Mouse (Mus musculus) hindbrain, embryonic 13.5 days (tissue): ENCODE measurements around the gene Galr3. TPM values are rescaled to one million over a fixed set of nuclear protein-coding genes. Genes with fewer than 3 reads are reported as not detected.

Experiments
- ATAC-seq: fragments of 200-750 bp; cut with Nextera tagmentation; 2 replicates; pipeline ENCODE4 v1.8.0; 2017; ENCODE audit warnings: moderate TSS enrichment; ENCODE audit not compliant: low FRiP score
- H3K27ac ChIP-seq: fragments of 300-500 bp; sonication (generic); 2 replicates; pipeline ENCODE4 v1.5.1; 2015; ENCODE audit warnings: inconsistent platforms, mild to moderate bottlenecking, moderate library complexity
- H3K27me3 ChIP-seq: fragments of 300-500 bp; sonication (generic); 2 replicates; pipeline ENCODE4 v1.6.1; 2015; ENCODE audit warnings: mild to moderate bottlenecking, inconsistent platforms
- H3K36me3 ChIP-seq: fragments of 300-500 bp; sonication (generic); 2 replicates; pipeline ENCODE4 v1.6.1; 2015; ENCODE audit warnings: mild to moderate bottlenecking, inconsistent platforms
- H3K4me1 ChIP-seq: fragments of 300-500 bp; sonication (generic); replicated peaks from 2 replicates; pipeline ENCODE4 v1.6.1; 2015; ENCODE audit warnings: inconsistent platforms
- H3K4me2 ChIP-seq: fragments of 300-500 bp; sonication (generic); 2 replicates; pipeline ENCODE4 v1.6.1; 2015; ENCODE audit warnings: inconsistent platforms, mild to moderate bottlenecking, moderate library complexity
- H3K4me3 ChIP-seq: fragments of 300-500 bp; sonication (generic); 2 replicates; pipeline ENCODE4 v1.5.1; 2015; ENCODE audit warnings: mild to moderate bottlenecking, inconsistent platforms
- H3K9ac ChIP-seq: fragments of 300-500 bp; sonication (generic); 2 replicates; pipeline ENCODE4 v1.6.1; 2015; ENCODE audit warnings: mild to moderate bottlenecking, inconsistent platforms
- H3K9me3 ChIP-seq: fragments of 300-500 bp; sonication (generic); 2 replicates; pipeline ENCODE4 v1.6.1; 2016; ENCODE audit warnings: inconsistent platforms
- WGBS: fragments of 180-500 bp; shearing (Covaris S2); methylation state at CpG from one replicate; pipeline ENCODE4 v1.1.7; 2015; 5-methylcytosine and 5-hydroxymethylcytosine counted together
- polyA plus RNA-seq: library from polyadenylated mRNA; unstranded; fragments of >200 nt; fragmentation: Nextera tagmentation; extraction: Ambion mirVana; gene quantifications from 2 replicates; pipeline ENCODE4 v1.2.1, GENCODE M21; 2015

Gene Galr3
- polyA plus RNA-seq, 1 experiment from 2014 or later: not detected

DNA sequence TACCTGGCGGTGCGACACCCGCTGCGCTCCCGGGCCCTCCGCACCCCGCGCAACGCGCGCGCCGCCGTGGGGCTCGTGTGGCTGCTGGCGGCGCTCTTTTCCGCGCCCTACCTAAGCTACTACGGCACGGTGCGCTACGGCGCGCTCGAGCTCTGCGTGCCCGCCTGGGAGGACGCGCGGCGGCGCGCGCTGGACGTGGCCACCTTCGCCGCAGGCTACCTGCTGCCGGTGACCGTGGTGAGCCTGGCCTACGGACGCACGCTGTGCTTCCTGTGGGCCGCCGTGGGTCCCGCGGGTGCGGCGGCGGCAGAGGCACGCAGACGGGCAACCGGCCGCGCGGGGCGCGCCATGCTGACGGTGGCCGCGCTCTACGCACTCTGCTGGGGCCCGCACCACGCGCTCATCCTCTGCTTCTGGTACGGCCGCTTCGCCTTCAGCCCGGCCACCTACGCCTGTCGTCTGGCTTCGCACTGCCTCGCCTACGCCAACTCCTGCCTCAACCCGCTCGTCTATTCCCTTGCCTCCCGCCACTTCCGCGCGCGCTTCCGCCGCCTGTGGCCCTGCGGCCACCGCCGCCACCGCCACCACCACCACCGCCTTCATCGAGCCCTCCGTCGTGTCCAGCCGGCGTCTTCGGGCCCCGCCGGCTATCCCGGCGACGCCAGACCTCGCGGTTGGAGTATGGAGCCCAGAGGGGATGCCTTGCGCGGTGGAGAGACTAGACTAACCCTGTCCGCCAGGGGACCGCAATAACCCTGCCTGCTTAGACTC lies 1.2 kb downstream of the Galr3 start:
- WGBS: under 1% methylated on average over 89 of the region's 105 CpGs
- ATAC-seq: peak; percentile 44
- Histone ChIP-seq H3K36me3 (no peaks in the 10 kb centered on the region), H3K27me3 (peaks cover 64% of the 10 kb centered on the region), H3K9ac (peak overlapping the region; percentile 75), H3K27ac (no peak overlapping the region; the same call in 1 of the 2 replicates), H3K4me1 (peaks cover 40% of the 10 kb centered on the region), H3K4me2 (peak overlapping the region; percentile 85), H3K4me3 (peak overlapping the region; percentile 58), H3K9me3 (no peaks in the 10 kb centered on the region)

DNA sequence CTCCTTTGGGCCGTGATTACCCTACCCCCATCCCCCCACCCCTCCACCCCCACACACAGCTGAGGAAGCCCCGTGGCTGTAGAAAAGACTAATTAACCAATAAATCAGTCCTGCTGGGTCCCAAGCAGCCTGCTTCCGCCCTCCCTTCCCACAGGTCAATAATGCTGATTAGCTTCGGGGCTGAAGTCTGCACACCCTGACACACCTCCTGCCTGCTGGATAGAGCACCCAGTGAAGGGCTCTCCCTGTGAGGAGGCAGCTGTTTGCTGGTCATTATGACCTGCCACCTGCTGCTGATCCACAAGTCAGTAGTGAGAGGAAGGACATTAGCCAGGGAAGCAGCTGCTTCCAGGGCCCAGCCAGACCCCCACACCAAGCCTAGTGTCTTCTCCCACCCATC lies 3.2 kb downstream of the Galr3 start:
- ATAC-seq: no peak
- H3K9ac ChIP-seq: no peak overlapping the region
- H3K27me3 ChIP-seq: peaks cover 59% of the 10 kb centered on the region
- H3K4me3 ChIP-seq: no peak overlapping the region
- no peaks in the 10 kb centered on the region for H3K9me3 ChIP-seq
- H3K4me1 ChIP-seq: peaks cover 34% of the 10 kb centered on the region
- 8% methylated on average over 4 of the region's 4 CpGs for WGBS
- no peaks in the 10 kb centered on the region for H3K36me3 ChIP-seq
- H3K4me2 ChIP-seq: no peak overlapping the region
- H3K27ac ChIP-seq: no peak overlapping the region

DNA sequence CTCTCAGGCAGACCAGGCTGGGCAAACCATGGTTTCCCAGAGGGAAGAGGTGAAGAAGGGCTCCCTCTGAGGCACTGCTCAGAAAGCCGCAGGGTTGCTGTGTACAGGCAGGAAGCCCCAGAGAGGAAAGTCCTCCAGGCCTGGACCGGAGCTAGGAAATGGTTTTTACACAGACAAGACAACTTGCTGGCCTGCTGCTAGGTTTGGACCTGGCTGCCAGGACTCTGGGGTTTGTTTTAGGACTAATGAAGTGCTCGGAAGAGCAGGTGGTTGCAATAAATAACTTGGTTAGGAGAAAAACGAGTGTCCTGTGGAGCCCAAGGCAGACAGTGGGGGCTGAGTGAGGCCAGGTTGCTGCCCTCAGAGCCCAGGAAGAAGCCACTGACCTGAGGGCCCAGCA lies 6.5 kb downstream of the Galr3 start:
- ATAC-seq: no peak
- peaks cover 21% of the 10 kb centered on the region for H3K4me1 ChIP-seq
- 76% methylated on average over 4 of the region's 4 CpGs for WGBS

DNA sequence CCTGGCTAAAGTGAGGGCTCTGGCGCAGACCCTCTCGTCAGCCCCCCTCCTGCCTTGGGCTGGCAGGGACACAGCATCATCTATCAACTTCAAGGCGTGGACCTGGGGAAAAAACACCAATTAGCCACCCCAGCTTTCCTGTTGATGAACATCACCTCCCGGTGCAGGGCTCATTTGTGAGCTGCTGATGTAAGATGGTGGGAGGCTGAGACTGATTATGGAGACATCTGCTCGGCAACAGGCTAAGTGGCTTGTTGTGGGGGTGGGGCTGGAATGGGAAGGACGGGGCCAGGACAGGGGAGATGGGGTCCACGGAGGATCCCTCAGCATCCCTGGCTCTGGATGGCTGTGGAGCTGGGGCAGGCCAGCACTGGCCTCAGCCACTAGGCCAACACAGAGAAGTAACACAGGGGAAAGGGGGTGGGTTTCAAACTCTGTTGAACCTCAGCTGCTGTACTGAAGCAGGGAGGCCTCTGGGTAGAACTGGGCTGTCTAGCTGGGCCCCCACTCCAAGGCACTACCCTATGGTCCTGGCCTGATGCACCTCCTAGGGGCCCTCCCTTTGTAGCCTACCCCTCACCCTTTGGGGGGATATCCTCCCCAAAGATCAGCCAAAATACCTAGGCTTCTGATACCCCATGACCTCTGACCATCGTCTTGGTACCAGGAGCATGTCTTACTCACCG lies 8.6 kb downstream of the Galr3 start:
- ATAC-seq: peak; percentile 43; the same call in 1 of the 2 replicates
- Histone ChIP-seq H3K36me3 (peaks cover 35% of the 10 kb centered on the region), H3K4me3 (no peak overlapping the region), H3K27me3 (0 out of 2 replicates have a peak, but pooled peaks cover 14% of the 10 kb centered on the region), H3K9ac (no peak overlapping the region), H3K27ac (0 out of 2 replicates have a peak overlapping the region, but pooled peaks have one; percentile 18), H3K4me2 (no peak overlapping the region), H3K4me1 (peaks cover 10% of the 10 kb centered on the region), H3K9me3 (no peaks in the 10 kb centered on the region)
- WGBS: 52% methylated on average over 9 of the region's 9 CpGs

More for the DNA sequence above, 6.5 kb downstream of the Galr3 start:
- H3K4me3 ChIP-seq: no peak overlapping the region
- no peak overlapping the region for H3K4me2 ChIP-seq
- H3K9me3 ChIP-seq: no peaks in the 10 kb centered on the region
- H3K27me3 ChIP-seq: peaks cover 26% of the 10 kb centered on the region
- no peak overlapping the region for H3K9ac ChIP-seq
- peaks cover 14% of the 10 kb centered on the region for H3K36me3 ChIP-seq
- no peak overlapping the region for H3K27ac ChIP-seq

DNA sequence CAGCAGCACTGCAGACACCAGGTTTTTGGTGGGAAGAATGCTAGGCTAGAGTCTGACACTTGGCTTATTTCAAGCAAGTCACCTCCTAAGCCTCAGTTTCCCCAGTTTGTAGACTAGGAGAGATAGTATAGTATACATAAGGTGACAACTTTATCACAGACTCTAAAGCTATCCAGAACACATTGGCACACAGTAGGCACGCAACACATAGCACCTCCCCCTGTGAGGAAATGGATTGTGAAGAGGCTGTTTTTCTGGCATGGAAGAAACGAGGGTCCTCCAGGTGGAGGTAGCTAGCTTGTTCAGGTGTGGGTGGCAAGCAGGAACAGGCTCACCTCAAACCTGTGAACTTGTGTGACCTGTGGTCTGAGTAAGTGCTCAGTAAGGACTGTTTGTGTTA lies 9.3 kb downstream of the Galr3 start:
- Histone ChIP-seq H3K27me3 (0 out of 2 replicates have a peak, but pooled peaks cover 8% of the 10 kb centered on the region), H3K9me3 (no peaks in the 10 kb centered on the region), H3K36me3 (peaks cover 41% of the 10 kb centered on the region), H3K4me3 (no peak overlapping the region), H3K4me1 (peaks cover 10% of the 10 kb centered on the region), H3K9ac (no peak overlapping the region), H3K27ac (no peak overlapping the region), H3K4me2 (no peak overlapping the region)
- ATAC-seq: no peak
- WGBS: 83% methylated on average over 2 of the region's 2 CpGs

DNA sequence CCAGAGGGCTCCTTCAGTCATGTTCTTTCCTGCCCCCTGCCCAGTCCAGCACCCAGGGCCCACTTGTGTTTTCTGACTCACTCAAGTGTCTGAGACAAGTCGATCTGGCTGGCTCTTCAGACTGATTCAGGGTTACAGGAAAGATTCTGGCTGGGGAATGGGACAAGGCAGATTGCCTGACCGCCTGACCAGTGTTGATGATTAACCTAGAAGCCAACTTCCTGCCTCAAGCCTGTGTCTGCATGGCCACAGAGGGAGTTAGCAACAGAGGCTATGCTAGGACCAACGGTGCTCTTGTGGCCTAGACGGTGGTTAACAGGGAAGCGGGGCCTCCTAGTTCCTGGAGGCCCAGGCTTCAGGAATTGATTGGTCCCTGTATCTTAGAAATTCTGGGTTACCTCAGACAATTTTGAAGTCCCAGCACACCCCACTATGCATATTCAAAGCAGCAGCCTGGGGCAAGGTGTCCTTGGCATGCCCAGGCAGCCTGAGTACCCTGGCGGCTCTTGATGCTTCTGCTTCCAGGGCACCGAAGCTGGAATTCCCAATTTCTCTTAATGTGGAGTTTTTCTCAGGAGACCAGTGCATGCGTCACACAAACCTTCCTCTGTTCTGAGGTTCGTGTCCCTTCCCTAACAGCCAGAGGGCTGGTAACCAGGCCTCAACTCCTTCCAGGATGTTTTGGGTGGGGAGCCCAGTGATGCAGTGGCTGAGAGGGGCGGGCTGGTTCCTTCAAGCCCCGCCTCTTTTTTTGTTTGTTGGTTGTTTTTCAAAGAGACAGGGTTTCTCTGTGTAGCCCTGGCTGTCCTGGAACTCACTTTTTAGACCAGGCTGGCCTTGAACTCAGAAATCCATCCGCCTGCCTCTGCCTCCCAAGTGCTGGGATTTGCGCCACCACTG lies 10.0 kb downstream of the Galr3 start:
- Histone ChIP-seq H3K4me1 (peaks cover 10% of the 10 kb centered on the region), H3K9ac (no peak overlapping the region), H3K27ac (no peak overlapping the region), H3K9me3 (no peaks in the 10 kb centered on the region), H3K4me3 (no peak overlapping the region), H3K36me3 (peaks cover 49% of the 10 kb centered on the region), H3K4me2 (no peak overlapping the region), H3K27me3 (0 out of 2 replicates have a peak, but pooled peaks cover 8% of the 10 kb centered on the region)
- ATAC-seq: no peak
- 69% methylated on average over 13 of the region's 13 CpGs for WGBS

DNA sequence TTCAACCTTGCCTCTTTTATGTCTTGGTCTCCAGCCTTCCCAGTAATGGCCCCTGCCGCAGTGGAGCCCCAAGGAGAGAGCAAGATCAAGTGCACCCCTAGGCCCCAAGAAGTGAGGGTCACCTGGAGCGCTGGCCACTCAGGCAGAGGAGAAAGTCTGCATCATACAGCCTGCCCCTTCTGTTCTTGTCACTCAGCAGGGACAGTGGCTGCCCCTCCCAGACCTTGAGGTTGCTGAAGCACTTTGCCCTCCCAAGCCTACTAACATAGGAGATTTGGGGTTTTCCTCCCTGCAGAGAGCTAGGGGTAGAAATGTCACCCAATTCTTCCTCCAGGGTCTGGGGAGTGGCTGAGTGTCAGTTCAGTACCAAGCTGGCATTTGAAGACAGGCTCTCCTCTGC lies 10.7 kb downstream of the Galr3 start:
- WGBS: 92% methylated on average over 2 of the region's 2 CpGs
- H3K9ac ChIP-seq: no peak overlapping the region

DNA sequence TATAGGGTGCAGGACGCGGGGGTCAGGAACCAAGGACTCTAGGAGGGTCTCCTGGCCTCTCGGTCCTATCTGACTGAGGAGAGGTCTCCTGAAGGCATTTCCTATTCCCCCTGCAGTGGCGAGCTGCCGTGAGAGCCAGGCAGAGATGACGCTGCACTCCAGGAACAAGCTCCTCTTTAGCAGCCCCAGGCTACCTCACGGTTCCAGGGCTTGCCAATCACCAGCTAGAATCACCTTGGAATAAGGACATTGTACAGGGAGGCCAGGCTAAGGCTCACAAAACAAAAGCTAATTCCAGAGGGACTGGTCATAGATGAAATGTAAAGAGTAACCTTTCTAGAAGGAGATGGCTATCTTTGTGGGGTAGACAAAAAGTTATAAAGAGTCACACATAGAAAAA lies 14.9 kb downstream of the Galr3 start:
- Histone ChIP-seq H3K27me3 (no peaks in the 10 kb centered on the region), H3K4me3 (no peak overlapping the region), H3K9me3 (no peaks in the 10 kb centered on the region), H3K4me1 (peaks cover 8% of the 10 kb centered on the region), H3K4me2 (no peak overlapping the region), H3K36me3 (peaks cover 91% of the 10 kb centered on the region), H3K9ac (0 out of 2 replicates have a peak overlapping the region, but pooled peaks have one; percentile 13), H3K27ac (no peak overlapping the region)
- ATAC-seq: no peak
- WGBS: 91% methylated on average over 7 of the region's 7 CpGs

More for the DNA sequence above, 10.7 kb downstream of the Galr3 start:
- 0 out of 2 replicates have a peak, but pooled peaks cover 8% of the 10 kb centered on the region for H3K27me3 ChIP-seq
- ATAC-seq: no peak
- no peak overlapping the region for H3K27ac ChIP-seq
- no peak overlapping the region for H3K4me3 ChIP-seq
- no peak overlapping the region for H3K4me2 ChIP-seq
- H3K9me3 ChIP-seq: no peaks in the 10 kb centered on the region
- H3K36me3 ChIP-seq: peaks cover 55% of the 10 kb centered on the region
- peaks cover 10% of the 10 kb centered on the region for H3K4me1 ChIP-seq

DNA sequence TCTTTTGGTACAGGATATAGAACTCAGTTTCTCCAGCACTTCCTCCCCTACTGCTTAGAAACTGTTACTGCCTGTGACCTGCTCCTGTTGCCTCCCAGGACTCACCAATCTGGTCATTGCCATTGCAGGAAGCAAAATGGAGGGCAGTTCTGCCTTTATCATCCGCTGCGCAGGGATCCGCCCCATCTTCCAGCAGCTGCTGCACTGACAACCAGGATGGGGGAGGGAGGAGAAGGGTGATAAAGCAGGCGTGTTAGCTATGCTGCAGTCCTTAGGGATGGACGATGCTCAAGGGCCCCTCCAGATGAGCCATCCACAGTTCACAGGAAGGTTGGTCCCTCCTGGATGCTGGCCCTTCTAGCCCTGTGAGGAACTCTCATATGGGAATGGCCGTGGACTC lies 16.2 kb downstream of the Galr3 start:
- H3K4me2 ChIP-seq: no peak overlapping the region
- no peak for ATAC-seq
- H3K27me3 ChIP-seq: no peaks in the 10 kb centered on the region
- no peak overlapping the region for H3K27ac ChIP-seq
- H3K4me3 ChIP-seq: no peak overlapping the region
- H3K9ac ChIP-seq: peak overlapping the region; percentile 20; the same call in 1 of the 2 replicates
- 85% methylated on average over 6 of the region's 6 CpGs for WGBS
- H3K4me1 ChIP-seq: peaks cover 14% of the 10 kb centered on the region
- peaks cover 81% of the 10 kb centered on the region for H3K36me3 ChIP-seq
- H3K9me3 ChIP-seq: no peaks in the 10 kb centered on the region

DNA sequence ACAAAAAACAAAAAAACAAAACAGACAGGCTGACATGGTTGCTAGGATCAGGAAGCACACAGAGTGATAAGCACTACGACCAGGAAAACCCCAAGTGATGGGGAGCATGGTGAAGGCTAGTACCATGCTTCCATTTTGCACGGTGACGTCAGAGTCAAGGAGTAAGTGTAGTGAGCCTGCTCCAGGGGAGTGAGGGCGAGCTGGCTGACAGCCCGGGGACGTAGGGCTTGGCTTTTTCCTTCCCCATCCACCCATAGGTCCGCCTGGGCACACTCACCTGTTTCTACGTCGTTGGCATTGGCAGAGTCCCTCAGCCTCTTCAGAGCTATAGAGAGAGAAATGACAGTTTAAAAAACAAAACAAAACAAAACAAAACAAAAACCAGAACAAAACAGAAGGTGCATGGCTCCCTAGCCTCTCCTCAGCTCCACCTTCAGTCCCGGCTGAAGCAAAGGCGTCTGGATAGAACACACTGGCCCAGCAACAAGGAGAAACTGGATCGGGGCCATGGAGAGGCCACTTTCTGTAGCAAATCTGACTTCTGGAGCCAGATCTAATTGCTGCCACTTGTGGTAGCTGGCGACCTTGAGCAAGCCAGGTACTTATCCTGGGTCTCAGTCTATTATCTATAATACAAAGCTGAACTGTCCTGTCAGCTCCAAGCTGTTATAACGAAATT lies 19.3 kb downstream of the Galr3 start:
- H3K4me3 ChIP-seq: peak overlapping the region; percentile 11; the same call in 1 of the 2 replicates
- peaks cover 49% of the 10 kb centered on the region for H3K36me3 ChIP-seq
- no peak overlapping the region for H3K27ac ChIP-seq
- no peak overlapping the region for H3K9ac ChIP-seq
- ATAC-seq: no peak
- peak overlapping the region; percentile 84 for H3K4me2 ChIP-seq
- no peaks in the 10 kb centered on the region for H3K9me3 ChIP-seq
- peaks cover 18% of the 10 kb centered on the region for H3K4me1 ChIP-seq
- WGBS: 87% methylated on average over 14 of the region's 14 CpGs
- 0 out of 2 replicates have a peak, but pooled peaks cover 4% of the 10 kb centered on the region for H3K27me3 ChIP-seq

DNA sequence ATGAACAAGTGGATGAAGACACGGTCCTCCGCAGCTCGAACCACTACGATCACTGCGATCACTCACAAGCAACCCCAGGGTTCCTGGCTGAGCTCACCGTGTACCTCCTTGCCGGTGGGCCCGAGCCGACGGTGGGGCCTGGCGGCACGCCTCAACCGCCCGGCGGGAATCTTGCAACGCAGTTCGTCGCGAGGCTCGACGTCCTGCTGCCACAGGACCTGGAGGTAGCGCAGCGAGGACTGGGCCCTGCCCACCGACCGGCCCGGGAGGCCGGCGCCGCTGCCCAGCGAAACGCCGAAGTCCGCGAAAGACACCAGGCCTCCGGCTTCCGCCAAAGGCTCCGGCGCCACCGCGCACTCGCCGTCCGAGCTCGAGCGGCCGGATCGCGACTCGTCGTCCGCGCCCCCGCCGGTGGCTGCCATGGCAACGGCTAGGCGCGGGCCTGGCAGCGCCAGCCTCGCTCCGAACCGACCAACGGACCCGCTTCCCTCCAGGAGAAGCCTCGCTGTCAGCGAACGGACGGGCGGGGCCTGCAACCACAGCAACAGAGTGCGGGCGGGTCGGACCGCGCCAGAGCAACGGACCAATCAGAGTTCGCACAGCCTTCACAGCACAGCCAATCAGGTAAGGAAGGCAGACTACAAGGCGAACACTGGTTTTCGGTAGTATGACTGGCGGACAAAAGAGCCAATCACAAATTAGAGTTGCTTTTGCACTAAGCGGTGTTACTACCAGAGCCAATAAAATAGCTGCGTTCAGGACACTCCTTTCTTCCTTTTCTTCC lies 20.9 kb downstream of the Galr3 start, which contains the start of gene Ankrd54:
Gene Ankrd54 (minus strand): TSS at position 518 of the 784 bp plus-strand sequence.
- no peaks in the 10 kb centered on the region for H3K9me3 ChIP-seq
- peaks cover 22% of the 10 kb centered on the region for H3K4me1 ChIP-seq
- H3K27me3 ChIP-seq: 0 out of 2 replicates have a peak, but pooled peaks cover 7% of the 10 kb centered on the region
- peak within 1 kb of the TSS; percentile 84 for H3K9ac ChIP-seq
- WGBS: under 1% methylated on average over 80 of the region's 80 CpGs
- peak within 1 kb of the TSS; percentile 84 for H3K4me2 ChIP-seq
- peaks cover 34% of the 10 kb centered on the region for H3K36me3 ChIP-seq
- ATAC-seq: peak; percentile 100
- H3K27ac ChIP-seq: peak within 1 kb of the TSS; percentile 75
- H3K4me3 ChIP-seq: peak within 1 kb of the TSS; percentile 71
